Mouse (Mus musculus) hindbrain, embryonic 14.5 days (tissue): ENCODE results near the gene Ercc4. TPM values are rescaled to one million over a fixed set of nuclear protein-coding genes. Genes with fewer than 3 reads are reported as not detected.

Source experiments
- ATAC-seq: fragments of 200-750 bp; cut with Nextera tagmentation; 2 replicates; pipeline ENCODE4 v1.8.0; 2017; ENCODE audit warnings: moderate number of reproducible peaks, mild to moderate bottlenecking, moderate TSS enrichment, moderate library complexity; ENCODE audit not compliant: low FRiP score
- DNase-seq: peaks from one replicate; pipeline ENCODE4 v3.0.0-alpha.2; 2015; ENCODE audit warnings: low spot score
- H3K27ac ChIP-seq: fragments of 300-500 bp; sonication (generic); 2 replicates; pipeline ENCODE4 v1.5.1; 2014; ENCODE audit warnings: mild to moderate bottlenecking, moderate library complexity
- H3K27me3 ChIP-seq: fragments of 300-500 bp; sonication (generic); 2 replicates; pipeline ENCODE4 v1.6.1; 2014; ENCODE audit warnings: mild to moderate bottlenecking, low read length, mixed read lengths; ENCODE audit not compliant: control insufficient read depth, insufficient read depth
- H3K36me3 ChIP-seq: fragments of 300-500 bp; sonication (generic); replicated peaks from 2 replicates; pipeline ENCODE4 v1.6.1; 2014; ENCODE audit not compliant: control insufficient read depth, insufficient read depth
- H3K4me1 ChIP-seq: fragments of 300-500 bp; sonication (generic); replicated peaks from 2 replicates; pipeline ENCODE4 v1.6.1; 2014; ENCODE audit warnings: antibody characterized with exemption, low read length, mixed read lengths; ENCODE audit not compliant: control insufficient read depth, insufficient read depth
- H3K4me2 ChIP-seq: fragments of 300-500 bp; sonication (generic); replicated peaks from 2 replicates; pipeline ENCODE4 v1.6.1; 2014; ENCODE audit warnings: mild to moderate bottlenecking, moderate library complexity
- H3K4me3 ChIP-seq: fragments of 300-500 bp; sonication (generic); replicated peaks from 2 replicates; pipeline ENCODE4 v1.5.1; 2014; ENCODE audit warnings: mild to moderate bottlenecking, low read length
- H3K9ac ChIP-seq: fragments of 300-500 bp; sonication (generic); 2 replicates; pipeline ENCODE4 v1.6.1; 2014
- H3K9me3 ChIP-seq: fragments of 300-500 bp; sonication (generic); 2 replicates; pipeline ENCODE4 v1.6.1; 2016; ENCODE audit warnings: low read length; ENCODE audit not compliant: control insufficient read depth
- WGBS: fragments of 180-500 bp; shearing (Covaris S2); extraction: QIAGEN DNeasy Blood & Tissue Kit; methylation state at CpG from one replicate; pipeline ENCODE4 v1.1.7; 2014; 5-methylcytosine and 5-hydroxymethylcytosine counted together
- polyA plus RNA-seq: library from polyadenylated mRNA; unstranded; fragments of >200 nt; fragmentation: Nextera tagmentation; extraction: Ambion mirVana; gene quantifications from 2 replicates; pipeline ENCODE4 v1.2.1, GENCODE M21; 2014

The Ercc4 gene
- polyA plus RNA-seq, 1 experiment from 2014 or later = 16.3 TPM

GRCm38 (mm10) chr16:13117299-13117966, 7.9 kb downstream of the Ercc4 start:
- H3K9ac ChIP-seq = no peak overlapping the region
- H3K27ac ChIP-seq = no peak overlapping the region
- no peaks in the 10 kb centered on the region for H3K4me1 ChIP-seq
- no peak overlapping the region for H3K4me2 ChIP-seq
- H3K36me3 ChIP-seq = peaks cover 51% of the 10 kb centered on the region
- peak; percentile 90 for DNase-seq
- no peak overlapping the region for H3K4me3 ChIP-seq
- no peaks in the 10 kb centered on the region for H3K27me3 ChIP-seq
- ATAC-seq = peak; percentile 90
- H3K9me3 ChIP-seq = no peaks in the 10 kb centered on the region
- 67% methylated on average over 9 of the region's 9 CpGs for WGBS

GRCm38 (mm10) chr16:13117967-13118430, 8.5 kb downstream of the Ercc4 start:
- ATAC-seq (no peak), DNase-seq (no peak)
- Histone ChIP-seq H3K4me2 (no peak overlapping the region), H3K27ac (no peak overlapping the region), H3K9ac (no peak overlapping the region), H3K9me3 (no peaks in the 10 kb centered on the region), H3K36me3 (peaks cover 55% of the 10 kb centered on the region), H3K4me3 (no peak overlapping the region), H3K27me3 (no peaks in the 10 kb centered on the region), H3K4me1 (no peaks in the 10 kb centered on the region)
- 94% methylated on average over 7 of the region's 7 CpGs for WGBS

- no peak overlapping the region for H3K27ac ChIP-seq
- H3K9me3 ChIP-seq = no peaks in the 10 kb centered on the region
- WGBS = 85% methylated on average over 2 of the region's 2 CpGs
- ATAC-seq (no peak), DNase-seq (no peak)
- no peak overlapping the region for H3K9ac ChIP-seq
- H3K4me1 ChIP-seq = no peaks in the 10 kb centered on the region
- H3K4me3 ChIP-seq = no peak overlapping the region
- H3K36me3 ChIP-seq = peaks cover 54% of the 10 kb centered on the region
- no peaks in the 10 kb centered on the region for H3K27me3 ChIP-seq
- no peak overlapping the region for H3K4me2 ChIP-seq
Observed at GRCm38 (mm10) chr16:13118754-13119294, 9.3 kb downstream of the Ercc4 start.

- Histone ChIP-seq H3K36me3 (peaks cover 54% of the 10 kb centered on the region), H3K4me3 (no peak overlapping the region), H3K4me1 (no peaks in the 10 kb centered on the region), H3K27ac (no peak overlapping the region), H3K9ac (no peak overlapping the region), H3K27me3 (no peaks in the 10 kb centered on the region), H3K4me2 (no peak overlapping the region), H3K9me3 (no peaks in the 10 kb centered on the region)
- ATAC-seq (no peak), DNase-seq (no peak)
- 82% methylated on average over 3 of the region's 3 CpGs for WGBS
Observed at GRCm38 (mm10) chr16:13119641-13120350, 10.3 kb downstream of the Ercc4 start.

GRCm38 (mm10) chr16:13125357-13125756, 15.9 kb downstream of the Ercc4 start:
- Histone ChIP-seq H3K27ac (no peak overlapping the region), H3K9ac (no peak overlapping the region), H3K27me3 (no peaks in the 10 kb centered on the region), H3K4me2 (no peak overlapping the region), H3K9me3 (no peaks in the 10 kb centered on the region), H3K36me3 (peaks cover 88% of the 10 kb centered on the region), H3K4me1 (no peaks in the 10 kb centered on the region), H3K4me3 (no peak overlapping the region)
- DNase-seq = no peak
- whole genome bisulfite sequencing = 91% methylated on average over 8 of the region's 8 CpGs
- ATAC-seq = no peak

- Histone ChIP-seq H3K4me1 (no peaks in the 10 kb centered on the region), H3K9ac (no peak overlapping the region), H3K36me3 (peaks cover 90% of the 10 kb centered on the region), H3K9me3 (no peaks in the 10 kb centered on the region), H3K4me2 (no peak overlapping the region), H3K4me3 (no peak overlapping the region), H3K27me3 (no peaks in the 10 kb centered on the region), H3K27ac (no peak overlapping the region)
- DNase-seq (no peak), ATAC-seq (no peak)
- 94% methylated on average over 10 of the region's 10 CpGs for WGBS
Observed at GRCm38 (mm10) chr16:13127566-13127965, 18.1 kb downstream of the Ercc4 start.

- no peak overlapping the region for H3K4me2 ChIP-seq
- no peak for DNase-seq
- no peaks in the 10 kb centered on the region for H3K4me1 ChIP-seq
- H3K9me3 ChIP-seq = no peaks in the 10 kb centered on the region
- H3K9ac ChIP-seq = no peak overlapping the region
- no peak overlapping the region for H3K4me3 ChIP-seq
- WGBS = 45% methylated on average over 14 of the region's 14 CpGs
- no peaks in the 10 kb centered on the region for H3K27me3 ChIP-seq
- no peak overlapping the region for H3K27ac ChIP-seq
- H3K36me3 ChIP-seq = peaks cover 73% of the 10 kb centered on the region
- ATAC-seq = no peak
Observed at GRCm38 (mm10) chr16:13130412-13130811, 20.9 kb downstream of the Ercc4 start.

GRCm38 (mm10) chr16:13141220-13141619, 31.7 kb downstream of the Ercc4 start:
- DNase-seq = no peak
- no peak for ATAC-seq
- Histone ChIP-seq H3K27ac (no peak overlapping the region), H3K4me3 (no peak overlapping the region), H3K9me3 (no peaks in the 10 kb centered on the region), H3K36me3 (peaks cover 38% of the 10 kb centered on the region), H3K27me3 (no peaks in the 10 kb centered on the region), H3K4me1 (no peaks in the 10 kb centered on the region), H3K4me2 (no peak overlapping the region), H3K9ac (no peak overlapping the region)
- 95% methylated on average over 6 of the region's 6 CpGs for WGBS

GRCm38 (mm10) chr16:13143932-13144331, 34.4 kb downstream of the Ercc4 start:
- Histone ChIP-seq H3K4me2 (no peak overlapping the region), H3K9ac (no peak overlapping the region), H3K36me3 (peaks cover 65% of the 10 kb centered on the region), H3K27ac (no peak overlapping the region), H3K4me1 (no peaks in the 10 kb centered on the region), H3K9me3 (no peaks in the 10 kb centered on the region), H3K4me3 (no peak overlapping the region), H3K27me3 (no peaks in the 10 kb centered on the region)
- WGBS = 92% methylated on average over 7 of the region's 7 CpGs
- ATAC-seq (no peak), DNase-seq (no peak)
